Mouse (Mus musculus) cerebellum, adult 9-11 months (tissue): ENCODE results near the gene Hcrtr1.

Experiments
- DNase-seq: peaks from one replicate; pipeline ENCODE4 v3.0.0; 2022

Hcrtr1 gene

DNA sequence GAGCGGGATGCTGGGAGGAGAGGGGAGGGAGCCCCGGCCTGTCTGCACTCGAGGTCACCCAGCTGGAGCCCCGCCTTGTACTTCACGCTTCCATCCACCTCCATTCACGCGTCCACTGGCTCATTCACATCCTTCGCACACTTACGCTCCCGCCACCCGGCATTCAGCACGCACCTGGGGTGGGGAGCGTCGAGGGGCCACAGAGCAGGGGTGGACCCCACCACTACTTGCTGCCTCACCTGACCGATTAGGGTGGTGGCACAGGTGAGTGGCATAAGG lies at the start of gene Hcrtr1:
Gene Hcrtr1 (minus strand): TSS at position 146 of the 279 bp plus-strand sequence.
- no peak for DNase-seq

DNA sequence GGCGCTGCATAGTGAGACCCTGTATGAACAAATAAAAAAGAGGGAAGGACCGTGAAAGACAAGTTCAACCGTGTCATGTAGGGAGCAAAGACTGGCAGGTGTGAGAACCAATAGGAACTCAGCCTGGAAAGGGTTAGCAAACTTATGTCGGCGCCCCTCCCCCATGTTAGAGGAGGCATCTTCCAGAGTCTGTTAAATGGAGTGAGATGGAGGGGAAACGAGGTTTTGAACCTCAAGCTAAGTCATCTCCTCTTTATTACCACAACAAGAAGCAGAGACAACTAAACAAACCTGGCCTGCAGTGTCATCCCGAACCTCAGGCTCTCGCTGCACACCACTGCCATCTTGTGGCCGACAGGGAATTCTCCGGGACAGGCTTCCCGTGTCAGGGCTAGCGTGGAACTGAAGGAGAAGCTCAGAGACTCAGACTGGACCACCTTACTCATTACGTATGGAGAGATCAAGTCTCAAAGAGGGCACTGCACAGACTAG lies 49.7 kb upstream of the Hcrtr1 start:
- peak; percentile 74 for DNase-seq

DNA sequence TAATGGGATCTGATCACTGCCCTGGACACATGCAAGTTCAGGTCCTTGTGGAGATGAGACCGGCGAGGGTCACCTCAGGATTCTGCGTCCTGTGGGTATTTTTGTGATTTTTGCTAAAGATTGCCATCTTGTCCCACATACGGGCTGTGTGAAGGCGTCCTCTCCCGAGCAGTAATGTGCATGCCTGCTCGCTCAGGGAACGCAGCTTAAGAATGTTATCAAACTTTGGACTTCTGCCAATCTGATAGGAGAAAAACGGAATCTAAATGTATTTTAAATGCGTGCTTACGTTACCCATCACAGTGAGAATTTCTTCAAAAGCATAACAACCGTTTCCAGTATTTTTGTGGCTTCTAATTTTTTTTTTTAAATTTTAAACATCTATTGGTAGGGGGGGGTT lies 47.7 kb upstream of the Hcrtr1 start:
- DNase-seq, result no peak

DNA sequence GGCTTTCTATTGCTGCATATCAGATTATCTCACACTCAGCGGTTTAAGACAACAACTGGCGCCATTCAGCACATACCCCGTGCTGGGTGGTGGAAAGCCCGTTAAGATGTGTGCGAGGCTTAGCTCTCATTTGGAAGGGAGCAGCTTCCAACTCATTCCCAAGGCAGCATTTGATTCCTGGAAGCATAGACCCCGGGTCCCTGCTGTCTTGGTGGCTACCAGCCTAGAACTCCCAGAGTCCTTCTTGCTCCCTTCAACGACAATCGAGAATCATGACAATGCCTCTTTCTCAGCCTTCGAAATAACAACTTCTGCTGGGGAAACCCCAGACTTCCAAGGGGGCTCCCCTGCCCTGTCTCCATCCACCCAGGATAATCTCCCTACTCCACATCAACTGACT lies 47.3 kb upstream of the Hcrtr1 start:
- DNase-seq, result no peak

DNA sequence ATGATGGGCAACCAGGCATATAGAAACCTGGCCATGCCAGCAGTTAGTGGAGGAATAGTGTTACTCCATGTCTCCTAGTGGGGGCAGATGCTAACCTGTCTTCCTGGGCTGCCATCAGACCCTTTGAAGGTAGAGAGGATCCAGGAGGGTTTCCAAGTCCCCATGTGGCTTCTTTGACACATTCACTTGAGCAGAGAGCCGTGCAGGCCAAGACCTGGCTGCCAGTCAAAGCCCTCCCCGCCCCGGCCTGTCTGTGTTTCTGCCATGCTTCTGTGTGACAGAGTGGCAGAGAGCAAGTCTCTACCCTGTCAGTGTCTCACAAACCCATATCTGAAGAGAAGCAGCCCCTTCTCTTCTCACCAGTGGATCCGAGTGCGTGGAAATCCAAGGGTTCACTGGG lies 44.7 kb upstream of the Hcrtr1 start:
- DNase-seq, result no peak

DNA sequence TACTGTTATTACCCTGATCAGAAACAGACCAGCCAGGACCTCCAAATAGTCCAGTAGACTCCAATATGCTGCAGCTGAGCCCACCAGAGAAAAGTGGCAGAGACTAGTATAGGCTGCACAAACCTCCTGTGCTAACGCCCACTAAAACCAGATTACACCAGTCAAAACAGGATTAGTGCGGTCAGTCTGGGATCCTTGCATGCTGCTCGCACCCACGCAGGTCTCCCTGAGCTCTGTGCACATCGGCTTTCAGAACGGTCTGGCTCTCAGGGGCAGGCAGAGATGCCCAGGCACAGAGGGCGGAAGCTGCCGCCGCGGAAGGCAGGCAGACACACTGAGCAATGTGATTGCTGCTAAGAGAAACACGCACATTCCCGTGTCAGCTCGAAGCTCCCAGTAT lies 43.9 kb upstream of the Hcrtr1 start:
- DNase-seq, result no peak

DNA sequence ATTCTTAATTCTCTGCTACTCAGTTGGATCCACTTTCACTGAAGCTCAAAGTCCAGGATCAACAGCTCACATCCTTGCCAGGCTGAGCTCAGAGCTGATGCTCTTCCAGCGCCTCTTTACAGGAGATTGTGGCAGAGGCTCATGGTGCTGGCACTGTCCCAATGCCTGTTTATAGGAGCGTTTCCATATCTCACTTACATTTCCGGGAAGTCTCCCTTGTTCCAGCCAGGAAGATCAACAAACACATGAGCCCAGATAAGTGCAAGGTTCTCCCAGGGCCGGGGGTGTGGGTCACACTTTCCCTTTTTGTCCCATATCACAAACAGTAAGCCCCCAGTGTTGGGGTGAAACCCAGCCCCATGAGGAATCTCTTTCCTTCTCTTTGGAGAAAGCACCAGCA lies 42.7 kb upstream of the Hcrtr1 start:
- no peak for DNase-seq

DNA sequence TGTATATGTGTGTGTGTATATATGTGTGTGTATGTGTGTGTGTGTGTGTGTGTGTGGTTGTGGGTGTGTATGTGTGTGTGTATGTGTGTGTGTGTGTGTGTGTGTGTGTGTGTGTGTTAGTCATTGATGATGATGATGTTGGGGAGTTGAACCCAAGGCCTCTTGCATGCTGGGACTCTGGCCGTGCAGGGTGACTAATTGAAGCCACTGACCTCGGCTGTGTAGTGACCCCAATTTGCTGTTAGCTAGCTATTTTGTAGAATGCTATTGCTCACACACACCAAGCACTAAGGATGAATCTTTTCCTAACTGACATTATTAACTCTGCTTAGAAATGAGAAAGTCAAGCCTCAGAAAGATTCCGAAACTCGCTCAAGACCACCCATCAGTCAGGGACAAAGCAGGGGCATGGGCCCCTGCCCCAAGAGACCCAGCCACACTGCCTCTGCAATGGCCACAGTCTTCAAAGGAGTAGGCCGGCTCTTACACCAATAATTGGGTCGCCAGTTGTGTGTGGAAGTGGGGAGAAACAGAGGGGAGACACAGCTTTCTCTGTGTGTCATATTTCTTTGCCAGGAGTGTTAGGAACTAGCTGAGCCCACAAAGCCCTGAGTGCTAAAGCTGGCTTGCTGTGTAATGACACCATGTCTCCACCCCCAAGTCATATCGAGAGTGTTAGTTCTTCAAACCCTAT lies 41.9 kb upstream of the Hcrtr1 start:
- DNase-seq, result no peak

DNA sequence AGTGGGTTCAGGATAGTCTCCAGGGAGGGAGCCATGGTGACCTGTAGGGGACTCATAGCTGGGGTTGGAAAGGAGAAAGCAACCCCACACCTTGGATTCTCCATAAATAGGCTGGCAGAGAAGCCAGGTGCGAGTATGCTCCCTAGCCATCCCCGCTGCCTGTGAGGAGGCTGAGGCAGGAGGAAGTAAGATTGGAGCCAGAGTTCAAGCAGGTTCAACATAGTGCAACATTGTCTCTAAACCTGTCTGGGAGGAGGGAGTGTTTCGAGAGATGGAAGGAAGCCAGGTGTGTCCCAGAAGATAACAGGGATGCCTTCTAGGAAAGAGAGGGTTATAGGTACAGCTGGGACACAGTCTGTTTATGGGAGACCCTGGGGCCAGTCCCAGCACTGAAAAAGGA lies 40.7 kb upstream of the Hcrtr1 start:
- no peak for DNase-seq

DNA sequence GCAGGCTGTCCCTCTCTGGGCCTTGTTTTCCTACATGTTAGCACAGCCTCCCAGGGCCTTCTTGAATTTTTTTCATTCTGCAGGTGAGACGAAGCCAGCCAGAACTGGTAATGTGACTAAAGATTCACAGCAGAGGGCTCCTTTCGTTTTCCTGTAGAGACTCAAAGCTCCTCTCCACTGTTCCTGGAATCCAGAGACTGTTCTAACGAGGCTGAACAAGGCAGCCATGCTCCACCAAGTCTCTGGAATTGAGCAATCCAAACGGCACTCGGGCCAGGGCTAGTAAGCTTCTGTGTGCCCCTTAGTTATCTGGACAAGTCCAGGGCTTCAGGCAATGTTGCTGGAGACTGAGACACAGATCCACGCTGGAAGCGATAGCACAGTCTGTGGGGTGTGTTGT lies 38.4 kb upstream of the Hcrtr1 start:
- DNase-seq, result no peak

DNA sequence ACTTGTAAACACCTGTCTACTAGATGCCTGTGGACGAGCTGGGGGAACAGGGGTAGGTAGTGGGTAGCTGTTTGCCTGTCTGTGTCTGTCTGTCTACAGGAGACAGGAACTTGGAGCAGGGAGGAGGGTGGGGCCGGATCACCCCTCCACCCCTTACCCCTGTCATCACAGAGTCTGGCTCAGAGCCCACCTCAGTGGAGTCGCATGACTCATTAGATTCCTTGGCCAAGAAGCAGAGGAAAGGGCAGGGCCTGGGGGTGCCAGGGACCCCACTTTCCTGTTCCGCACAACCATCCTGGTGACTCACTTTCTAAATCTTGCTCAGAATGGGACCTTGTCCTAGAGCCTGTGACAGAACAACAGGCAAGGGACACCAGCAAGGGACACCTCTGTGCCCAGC lies 37.9 kb upstream of the Hcrtr1 start:
- DNase-seq, result no peak

DNA sequence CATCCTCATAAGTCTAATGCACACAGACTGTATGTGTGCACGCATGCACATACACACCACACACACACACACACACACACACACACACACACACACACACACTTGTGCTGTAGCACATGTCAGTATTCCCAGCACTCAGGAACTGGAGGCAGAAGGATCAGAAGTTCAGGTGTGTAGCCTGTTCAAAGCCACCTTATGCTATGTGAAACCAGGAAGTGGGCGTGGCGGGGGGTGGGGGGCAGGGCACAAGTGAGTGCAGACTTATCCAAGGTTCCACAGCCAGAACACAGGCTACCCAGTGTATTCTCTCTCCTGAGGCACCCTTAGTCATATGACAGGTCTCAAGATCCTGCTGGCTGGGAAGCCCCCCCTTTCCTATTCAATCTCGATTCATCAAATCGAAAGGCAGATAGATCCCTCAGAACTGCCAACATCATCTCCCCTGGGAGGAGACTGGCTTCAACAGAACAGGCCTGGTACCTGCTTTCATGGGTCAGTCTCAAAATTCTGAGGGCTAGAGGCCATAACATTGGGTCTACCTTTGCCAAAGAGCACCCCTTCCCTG lies 37.1 kb upstream of the Hcrtr1 start:
- DNase-seq, result no peak

DNA sequence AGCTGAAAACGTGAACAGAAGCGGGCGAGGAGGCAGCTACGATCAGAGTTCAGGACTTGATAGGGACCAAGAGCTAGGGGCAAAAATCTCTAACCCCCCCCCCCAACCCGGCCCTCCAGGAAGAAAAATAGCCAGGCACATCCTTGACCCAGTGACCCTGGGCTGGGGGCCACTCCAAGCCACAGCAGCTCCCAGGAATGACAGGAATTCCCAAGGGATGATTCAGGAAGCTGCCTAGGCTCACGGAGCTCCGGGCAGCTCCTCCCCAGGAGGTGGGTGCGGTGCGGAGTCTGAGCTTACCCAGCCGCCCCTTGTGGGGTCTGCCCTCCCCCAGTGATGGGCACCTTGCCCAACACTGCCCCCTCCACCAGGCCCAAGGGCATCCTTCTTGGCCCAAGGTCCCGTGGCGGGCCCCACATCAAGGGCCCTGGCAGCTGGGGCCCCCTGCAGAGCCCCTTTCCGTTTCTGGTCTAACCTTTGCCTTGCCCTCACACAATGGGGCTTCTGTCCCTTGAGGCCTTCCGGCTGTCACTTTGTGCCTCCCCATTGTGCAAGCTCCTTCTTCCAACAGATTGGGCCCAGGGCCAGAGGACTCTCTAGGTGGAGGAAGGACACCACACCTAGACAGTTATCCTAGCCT lies 36.0 kb upstream of the Hcrtr1 start, which contains the start of gene Tinagl1:
Gene Tinagl1 (minus strand): TSS at position 51 of the 640 bp plus-strand sequence.
- DNase-seq, result no peak

DNA sequence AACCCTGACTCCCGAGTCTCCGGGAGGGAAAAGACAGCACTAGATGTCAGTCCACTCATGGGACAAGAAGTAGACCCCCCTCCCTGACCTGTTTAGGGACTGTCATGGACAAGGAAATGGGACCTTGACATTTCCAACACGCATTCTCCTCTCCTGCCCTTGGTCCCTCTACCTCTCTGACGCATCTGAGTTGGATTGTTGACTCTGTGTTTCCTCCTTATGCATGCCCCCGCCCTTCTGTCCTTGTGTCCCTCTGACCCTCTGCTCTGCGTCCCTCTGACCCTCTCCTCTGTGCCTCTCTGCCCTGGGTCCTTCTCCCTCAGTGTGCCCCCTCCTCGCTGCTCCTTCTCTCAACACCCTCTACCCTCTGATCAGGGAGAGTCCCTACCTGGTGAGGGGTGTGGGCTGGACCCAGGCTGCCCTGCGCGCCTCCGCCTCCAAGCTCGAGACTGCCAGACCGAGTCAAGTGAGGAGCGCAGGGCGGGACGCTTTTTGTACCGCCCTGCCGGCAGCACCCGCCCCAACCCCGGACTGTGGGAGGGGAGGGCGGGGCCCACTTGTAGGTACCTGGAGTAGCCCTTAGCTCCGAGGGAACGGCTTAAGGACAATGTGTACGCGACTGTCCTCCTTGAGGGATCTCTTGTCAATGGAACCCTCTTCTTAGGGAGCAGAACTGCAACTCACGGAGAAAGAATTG lies 35.3 kb upstream of the Hcrtr1 start:
- no peak for DNase-seq

DNA sequence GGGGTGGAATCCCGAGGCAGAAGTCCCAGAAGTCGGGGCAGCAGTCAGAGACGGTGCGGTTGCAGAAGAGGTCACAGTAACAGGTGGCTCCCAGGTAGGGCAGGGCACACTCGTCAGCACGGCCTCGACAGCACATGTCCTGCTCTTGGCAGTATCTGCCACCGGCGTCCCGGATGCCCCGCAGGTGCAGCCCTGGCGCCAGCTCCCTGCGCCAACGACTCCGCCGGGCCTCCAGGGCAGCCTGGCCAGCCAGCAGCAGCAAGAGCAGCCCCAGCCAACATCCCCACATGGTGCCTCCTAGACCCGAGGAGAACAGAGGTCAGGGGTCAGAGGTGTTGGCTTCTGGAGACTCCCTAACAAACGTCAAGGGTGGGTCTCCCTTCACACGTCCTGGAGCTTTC lies 34.8 kb upstream of the Hcrtr1 start:
- DNase-seq, result peak; percentile 38

DNA sequence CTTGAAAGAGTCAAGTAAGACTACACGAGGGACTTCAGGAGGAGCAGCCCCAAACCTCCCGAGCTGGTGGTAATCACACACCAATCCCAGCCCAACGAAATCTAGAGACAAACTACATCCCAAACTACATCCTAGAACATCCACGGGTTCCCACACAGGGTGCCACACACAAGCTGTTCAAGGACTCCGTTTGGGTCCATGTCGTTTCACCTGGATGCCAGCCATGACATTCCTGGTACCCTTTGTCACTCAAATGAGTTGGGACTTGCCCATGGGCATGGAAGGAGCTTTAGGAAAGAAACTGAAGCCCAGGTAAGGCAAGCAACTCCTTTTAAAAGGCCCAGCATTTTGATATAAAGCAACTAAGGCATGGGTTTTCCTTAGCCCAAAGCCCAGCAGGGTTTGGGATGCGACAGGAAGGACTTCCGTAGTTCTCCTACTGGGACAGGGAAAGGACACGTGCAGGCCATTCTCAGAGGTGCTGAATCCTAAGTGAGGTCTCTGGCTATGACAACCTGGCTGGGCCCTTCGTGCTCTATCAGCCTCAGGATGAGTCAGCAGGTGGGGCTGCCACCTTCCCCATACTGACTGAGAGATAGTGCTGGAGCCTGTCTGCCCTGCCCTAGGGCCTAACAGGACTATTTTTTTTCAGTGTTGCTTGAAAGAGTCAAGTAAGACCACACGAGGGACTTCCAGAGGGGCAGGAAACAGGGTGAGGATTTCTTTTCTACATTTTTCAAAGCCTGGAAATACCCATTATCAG lies 34.1 kb upstream of the Hcrtr1 start:
- DNase-seq, result no peak

DNA sequence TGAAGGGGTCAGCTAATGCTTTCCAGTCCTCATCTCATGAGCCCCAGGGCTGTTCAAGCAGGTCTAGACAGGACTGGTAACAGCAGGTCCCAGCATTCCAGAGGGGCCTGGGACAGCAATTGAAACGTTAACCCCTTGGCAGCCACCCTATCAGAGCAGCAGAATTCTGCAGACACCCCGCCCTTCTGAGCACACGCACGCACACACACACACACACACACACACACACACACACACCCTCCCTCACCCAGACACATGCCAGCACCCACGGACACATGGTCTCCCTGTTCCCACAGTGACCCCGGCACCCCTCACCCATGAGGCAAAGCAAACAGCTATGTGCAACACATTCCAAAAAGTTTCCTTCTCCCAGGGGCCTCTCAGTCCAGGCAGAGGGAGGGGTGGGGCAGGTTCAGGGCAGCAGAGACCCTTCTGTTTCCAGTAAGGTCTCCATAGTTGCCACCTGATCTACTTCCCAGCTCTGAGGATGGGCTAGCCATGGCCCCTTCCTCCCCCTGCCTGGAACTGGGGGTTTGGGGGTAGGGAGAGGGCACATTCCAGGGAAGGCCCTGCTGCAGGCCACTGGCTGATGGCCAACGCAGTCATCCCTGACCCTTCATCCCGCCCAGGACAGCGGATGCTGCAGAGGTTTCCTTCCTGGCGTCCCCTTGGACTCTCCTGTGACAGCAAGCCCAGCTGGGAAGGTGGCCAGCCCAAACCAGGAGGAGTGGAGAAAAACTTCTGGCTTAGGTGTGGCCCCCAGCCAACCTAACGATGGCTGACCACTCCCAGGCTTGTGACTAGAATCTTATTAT lies 33.0 kb upstream of the Hcrtr1 start:
- DNase-seq, result no peak

DNA sequence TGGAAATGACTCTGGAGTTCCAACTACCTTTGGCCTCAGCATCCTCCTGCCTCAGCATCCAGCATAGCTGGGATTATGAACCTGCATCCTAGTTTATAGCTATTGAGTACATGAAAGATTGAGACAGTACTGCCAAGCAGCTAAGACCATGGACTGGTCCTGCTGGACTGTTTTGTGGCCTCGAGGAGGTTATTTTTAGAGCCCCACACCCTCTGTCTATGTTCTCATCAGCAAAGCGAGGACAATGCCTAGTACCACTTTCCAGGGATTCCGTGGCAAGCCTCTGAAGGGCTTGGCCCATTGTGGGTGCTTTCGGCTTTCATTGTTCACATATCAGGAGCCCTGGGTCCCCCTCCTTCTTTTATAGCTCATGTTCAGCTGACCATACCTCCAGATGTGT lies 31.2 kb upstream of the Hcrtr1 start:
- DNase-seq, result no peak

DNA sequence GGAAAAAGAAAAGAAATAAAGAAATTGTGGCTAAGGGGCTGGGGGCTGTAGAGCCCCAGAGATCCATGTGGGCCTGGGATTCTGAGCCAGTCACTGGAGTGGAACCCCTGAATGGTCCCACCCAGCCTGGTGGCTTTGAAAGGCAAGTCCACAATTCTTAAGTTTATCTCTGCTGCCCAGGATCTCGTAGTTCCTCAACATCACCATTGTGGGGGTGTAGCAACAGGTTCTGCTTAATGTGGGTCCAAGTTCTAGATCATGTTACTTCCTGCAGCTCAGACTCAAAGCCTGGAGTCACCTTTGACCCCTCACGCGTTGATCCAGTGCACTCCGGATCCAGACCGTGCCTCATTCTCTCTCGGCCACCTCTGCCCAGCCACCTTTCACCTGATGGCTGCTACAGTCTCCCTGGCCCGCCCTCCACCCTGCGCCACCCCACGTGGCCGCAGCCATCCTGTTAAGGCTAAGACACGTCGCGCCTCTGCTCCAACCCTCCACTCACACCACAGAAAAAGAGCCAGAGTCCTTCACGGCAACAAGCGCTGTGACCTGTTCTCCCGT lies 30.3 kb upstream of the Hcrtr1 start:
- no peak for DNase-seq

DNA sequence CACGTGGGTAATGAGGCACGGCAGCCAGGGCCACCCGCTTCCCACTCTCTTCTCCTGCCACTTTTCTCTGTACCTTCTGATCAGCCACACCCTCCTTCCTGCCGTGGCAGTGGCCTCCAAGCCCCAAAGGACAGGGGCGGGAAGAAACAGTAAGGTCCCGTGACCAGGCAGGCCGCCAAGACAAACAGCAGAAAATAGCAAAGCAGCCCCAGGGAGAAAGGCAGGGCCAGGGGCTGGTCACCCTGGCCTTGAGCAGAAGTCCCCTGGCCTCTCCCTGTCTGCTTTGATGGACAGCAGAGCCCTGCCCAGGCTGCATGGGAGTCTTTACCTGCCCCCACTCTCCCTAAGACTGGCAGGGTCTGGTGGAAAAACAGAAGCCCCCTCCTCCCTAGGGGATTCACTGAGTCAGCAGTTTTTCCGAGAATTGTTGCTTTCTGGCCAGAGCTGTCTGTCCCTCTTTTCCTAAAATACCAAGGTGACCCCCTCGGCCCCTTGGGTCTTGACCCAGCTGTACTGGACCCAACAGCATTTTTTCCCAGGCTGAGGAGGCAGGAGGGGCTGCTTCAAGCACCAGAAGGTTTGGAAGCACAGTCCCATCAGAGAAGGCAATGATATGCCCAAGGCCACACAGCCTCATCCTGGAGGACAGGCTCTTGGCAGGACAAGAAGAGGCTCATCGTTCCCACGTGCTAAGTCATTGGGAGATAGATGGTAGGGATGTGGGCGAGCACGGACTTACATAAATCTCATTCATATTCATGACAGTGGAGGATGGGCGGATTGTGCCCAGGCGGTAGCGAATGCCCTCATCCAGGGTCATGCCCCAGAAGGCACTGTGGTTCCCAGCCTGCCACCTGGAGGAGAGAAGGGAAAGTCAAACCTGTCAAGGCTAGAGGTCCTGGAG lies 29.4 kb upstream of the Hcrtr1 start:
- DNase-seq, result no peak

DNA sequence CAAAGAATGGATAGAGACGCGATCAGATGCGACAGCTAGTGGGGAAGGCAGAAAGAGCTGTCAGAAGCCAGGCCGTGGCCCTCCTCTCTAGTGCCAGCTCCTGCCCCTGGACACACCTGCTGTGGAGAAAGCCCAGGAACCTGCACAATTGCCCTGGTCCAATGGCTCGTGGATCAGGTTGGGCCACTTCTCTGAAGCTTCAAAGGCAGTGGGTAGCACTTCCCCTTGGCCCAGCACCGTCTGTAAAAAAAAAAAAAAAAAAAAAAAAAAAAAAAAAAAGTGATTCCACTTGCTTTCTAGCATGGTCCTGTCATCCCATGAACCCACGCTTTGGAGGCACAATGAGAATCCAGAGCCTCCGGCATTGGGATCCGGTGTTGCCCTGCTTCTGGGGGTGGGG lies 28.7 kb upstream of the Hcrtr1 start:
- DNase-seq, result no peak
